Mouse (Mus musculus): ENCODE measurements around the gene Flt3. TPM values are rescaled to one million over a fixed set of nuclear protein-coding genes. Genes with fewer than 3 reads are reported as not detected.

Gene Flt3
- 1.2 and 1.3 TPM in 2 replicates for polyA plus RNA-seq (2021; fragmentation: Nextera tagmentation)
- long read RNA-seq, experiment 1, transcript Flt3-201 (24 exons, 3,657 nt) = major isoform, 9 of 18 reads
- long read RNA-seq, experiment 1, partial matches to known transcripts = 2 of 18 reads
- long read RNA-seq, experiment 1, other reads (novel, unspliced or antisense) = 7 of 18 reads
- long read RNA-seq, experiment 2, partial matches to known transcripts = 1 of 3 reads
- long read RNA-seq, experiment 2, other reads (novel, unspliced or antisense) = 2 of 3 reads

GRCm38 (mm10) chr5:147399843-147400504 is at the start of gene Flt3:
Gene Flt3 (minus strand): TSS chr5:147400489.

GRCm38 (mm10) chr5:147429535-147430305 is 29.4 kb upstream of the Flt3 start, which contains the start of gene Pan3:
Gene Pan3 (plus strand): TSS chr5:147430161.

GRCm38 (mm10) chr5:147322183-147322582 is 78.1 kb downstream of the Flt3 start, which contains the start of gene Urad:
Gene Urad (minus strand): TSS chr5:147322440.

GRCm38 (mm10) chr5:147306638-147307397 is 93.5 kb downstream of the Flt3 start, which contains the start of gene Cdx2:
Gene Cdx2 (minus strand): TSS chr5:147307270.

Other genes with a start within 250 kb of the Flt3 start
- 0.22 and 0.45 TPM in 2 replicates for gene Gsx1, start 211.8 kb downstream of the Flt3 start, polyA plus RNA-seq (2021; fragmentation: Nextera tagmentation)
- gene Pdx1, start 130.5 kb downstream of the Flt3 start, polyA plus RNA-seq (2021; fragmentation: Nextera tagmentation) = not detected in 2 replicates
- gene Cdx2, start 93.2 kb downstream of the Flt3 start, polyA plus RNA-seq (2021; fragmentation: Nextera tagmentation) = not detected in 2 replicates
- gene Urad, start 78.0 kb downstream of the Flt3 start, polyA plus RNA-seq (2021; fragmentation: Nextera tagmentation) = not detected in 2 replicates
- 34.7 and 52.2 TPM in 2 replicates for gene Pan3, start 29.7 kb upstream of the Flt3 start, polyA plus RNA-seq (2021; fragmentation: Nextera tagmentation)

Data from left cerebral cortex, adult 6 months (tissue).